Mouse (Mus musculus) testis, adult 2 months (tissue): ENCODE data around the gene Trim26. TPM values are rescaled to one million over a fixed set of nuclear protein-coding genes. Genes with fewer than 3 reads are reported as not detected.

ENCODE experiments used
- H3K27ac ChIP-seq: fragments of 200-500 bp; 2 replicates; pipeline ENCODE4 v1.5.1; 2012; ENCODE audit warnings: low read depth, low read length; ENCODE audit not compliant: control insufficient read depth, insufficient read depth
- H3K27me3 ChIP-seq: fragments of 200-500 bp; 2 replicates; pipeline ENCODE4 v1.6.1; 2012; ENCODE audit warnings: mild to moderate bottlenecking, low read length, moderate library complexity; ENCODE audit not compliant: control insufficient read depth, insufficient read depth
- H3K36me3 ChIP-seq: fragments of 200-500 bp; 2 replicates; pipeline ENCODE4 v1.6.1; 2012; ENCODE audit warnings: mild to moderate bottlenecking, low read length; ENCODE audit not compliant: control insufficient read depth, insufficient read depth
- H3K4me1 ChIP-seq: fragments of 200-500 bp; 2 replicates; pipeline ENCODE4 v1.6.1; 2012; ENCODE audit warnings: low read length; ENCODE audit not compliant: control insufficient read depth, insufficient read depth
- H3K4me3 ChIP-seq: fragments of 200-500 bp; 2 replicates; pipeline ENCODE4 v1.5.1; 2012; ENCODE audit warnings: low read depth, mild to moderate bottlenecking, low read length, moderate library complexity, mixed read lengths; ENCODE audit not compliant: control insufficient read depth
- CTCF ChIP-seq: fragments of 200-500 bp; IDR thresholded peaks from 2 replicates; pipeline ENCODE4 v1.5.1; 2012; ENCODE audit warnings: low read depth, mild to moderate bottlenecking, inconsistent platforms, low read length, moderate library complexity; ENCODE audit not compliant: control insufficient read depth, insufficient read depth, insufficient replicate concordance
- POLR2A ChIP-seq: fragments of 200-500 bp; IDR thresholded peaks from 2 replicates; pipeline ENCODE4 v1.6.1; 2012; ENCODE audit warnings: low read depth, mild to moderate bottlenecking, inconsistent platforms, low read length, moderate library complexity; ENCODE audit not compliant: control insufficient read depth
- polyA plus RNA-seq: library from polyadenylated mRNA; depleted of rRNA; stranded (reverse); fragments of >200 nt; gene quantifications from 2 replicates; pipeline ENCODE4 v1.2.3, GENCODE M21; 2012

The Trim26 gene
- polyA plus RNA-seq, 1 experiment: 22.0 TPM

- TF ChIP-seq CTCF: no peak
- no peak for TF ChIP-seq POLR2A
- H3K27me3 ChIP-seq: no peaks in the 10 kb centered on the region
- H3K4me1 ChIP-seq: no peaks in the 10 kb centered on the region; the same call in 1 of the 2 replicates
- H3K4me3 ChIP-seq: no peak overlapping the region
- no peaks in the 10 kb centered on the region for H3K36me3 ChIP-seq
- H3K27ac ChIP-seq: no peak overlapping the region
Measured at GRCm38 (mm10) chr17:36851200-36851599, 14.3 kb downstream of the Trim26 start.

DNA sequence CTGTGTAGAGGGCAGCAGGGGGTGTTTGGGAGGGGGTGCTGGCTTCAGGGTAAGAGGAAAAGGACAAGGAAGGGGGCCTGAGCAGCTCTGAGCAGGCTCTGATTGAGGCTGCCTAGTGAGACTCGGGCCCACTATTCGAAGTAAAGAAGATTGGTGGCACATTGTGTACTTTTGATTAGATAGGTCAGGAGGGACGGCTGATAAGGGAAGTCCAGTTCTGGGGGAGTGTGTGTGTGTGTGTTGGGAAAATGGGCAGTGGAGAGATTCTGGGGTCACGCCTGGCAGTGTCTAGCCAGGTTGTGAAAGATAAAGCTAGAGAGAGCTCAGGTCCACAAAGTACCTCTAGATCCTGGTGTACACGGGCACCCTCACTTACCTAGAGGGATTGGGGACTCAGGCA is 14.7 kb downstream of the Trim26 start:
- TF ChIP-seq CTCF: no peak
- TF ChIP-seq POLR2A: no peak
- H3K27me3 ChIP-seq: no peaks in the 10 kb centered on the region
- no peaks in the 10 kb centered on the region for H3K36me3 ChIP-seq
- no peaks in the 10 kb centered on the region; the same call in 1 of the 2 replicates for H3K4me1 ChIP-seq
- no peak overlapping the region for H3K4me3 ChIP-seq
- H3K27ac ChIP-seq: no peak overlapping the region

GRCm38 (mm10) chr17:36855484-36855883 is 18.6 kb downstream of the Trim26 start:
- Histone ChIP-seq H3K36me3 (no peaks in the 10 kb centered on the region), H3K4me1 (no peaks in the 10 kb centered on the region), H3K4me3 (no peak overlapping the region), H3K27ac (no peak overlapping the region), H3K27me3 (no peaks in the 10 kb centered on the region)
- TF ChIP-seq CTCF (no peak), POLR2A (no peak)

GRCm38 (mm10) chr17:36856236-36856635 is 19.3 kb downstream of the Trim26 start:
- H3K27ac ChIP-seq: no peak overlapping the region
- no peaks in the 10 kb centered on the region for H3K36me3 ChIP-seq
- no peak overlapping the region for H3K4me3 ChIP-seq
- TF ChIP-seq CTCF (no peak), POLR2A (no peak)
- no peaks in the 10 kb centered on the region for H3K27me3 ChIP-seq
- no peaks in the 10 kb centered on the region for H3K4me1 ChIP-seq

GRCm38 (mm10) chr17:36858181-36858580 is 21.2 kb downstream of the Trim26 start:
- no peaks in the 10 kb centered on the region for H3K27me3 ChIP-seq
- no peaks in the 10 kb centered on the region for H3K4me1 ChIP-seq
- no peak overlapping the region for H3K4me3 ChIP-seq
- no peaks in the 10 kb centered on the region for H3K36me3 ChIP-seq
- TF ChIP-seq POLR2A (no peak), CTCF (no peak)
- H3K27ac ChIP-seq: no peak overlapping the region

DNA sequence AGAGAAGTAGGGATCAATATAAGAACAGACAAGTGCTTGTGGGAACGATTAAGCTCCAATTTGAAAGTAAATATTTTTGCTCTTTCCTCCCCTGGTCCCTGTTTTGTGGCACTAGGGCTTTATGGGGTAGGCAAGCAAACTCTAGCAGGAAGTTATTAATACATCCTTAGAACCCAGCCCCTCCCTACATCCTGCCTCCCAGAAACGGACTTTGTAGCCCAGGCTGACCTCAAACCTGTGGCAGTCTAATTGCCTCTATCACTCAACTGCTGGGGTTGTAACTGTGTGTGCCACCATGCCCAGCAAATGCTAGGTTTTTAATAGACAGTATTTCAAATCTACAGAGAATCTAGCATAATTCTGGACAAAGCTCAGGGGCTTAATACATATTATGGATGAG is 24.7 kb downstream of the Trim26 start:
- H3K27me3 ChIP-seq: no peaks in the 10 kb centered on the region
- H3K4me3 ChIP-seq: no peak overlapping the region
- no peak overlapping the region for H3K27ac ChIP-seq
- TF ChIP-seq CTCF: no peak
- no peak for TF ChIP-seq POLR2A
- H3K36me3 ChIP-seq: no peaks in the 10 kb centered on the region
- peaks cover 2% of the 10 kb centered on the region; the same call in 1 of the 2 replicates for H3K4me1 ChIP-seq

- no peak within 1 kb of the TSS for H3K4me3 ChIP-seq
- no peak within 1 kb of the TSS for H3K27ac ChIP-seq
- H3K36me3 ChIP-seq: no peaks in the 10 kb centered on the region
- TF ChIP-seq POLR2A (no peak), CTCF (no peak)
- H3K4me1 ChIP-seq: peaks cover 12% of the 10 kb centered on the region
- no peaks in the 10 kb centered on the region for H3K27me3 ChIP-seq
Measured at GRCm38 (mm10) chr17:36866719-36867527, 30.0 kb downstream of the Trim26 start, which contains the start of gene Trim15. Trim15 (minus strand) TSS chr17:36867210.
